Mouse (Mus musculus) CD4-positive, CD25-positive, alpha-beta regulatory T cell, adult 2 months (primary cell): ENCODE data around the gene Atf3.
A peak's percentile ranks its signal among the peaks of the same experiment; 100 is the strongest.

Experiments
- DNase-seq: peaks from one replicate; pipeline ENCODE4 v3.0.0-alpha.2; 2012; ENCODE audit warnings: low read depth, low spot score

Gene Atf3

DNA sequence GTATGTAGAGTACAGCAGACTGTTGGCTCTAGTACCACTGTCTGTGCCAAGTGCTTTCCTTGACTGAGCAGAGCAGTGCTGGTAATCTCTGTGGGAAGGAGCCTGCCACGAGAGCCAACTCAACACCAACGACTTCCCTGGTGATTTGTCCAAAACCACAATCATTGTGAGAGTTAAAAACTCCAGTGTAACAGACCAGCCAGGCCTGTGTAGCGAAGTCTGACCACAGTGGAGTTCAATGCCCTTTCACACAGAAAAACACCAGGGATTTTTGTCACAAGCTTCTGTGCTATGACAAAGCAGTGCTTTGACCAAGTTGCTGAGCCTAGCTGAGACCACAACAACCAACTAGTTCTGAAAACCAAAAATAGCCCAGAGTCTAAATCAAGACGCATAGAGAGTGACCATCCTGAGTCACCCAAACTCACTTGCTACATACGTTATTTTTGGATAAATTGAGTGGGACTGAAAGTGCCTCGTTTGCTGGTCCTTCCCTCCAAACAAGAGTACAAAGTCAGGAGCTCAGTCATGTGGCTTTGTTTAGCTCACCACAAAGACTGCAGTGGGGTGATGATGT, 12.6 kb upstream of the Atf3 start:
- no peak for DNase-seq

DNA sequence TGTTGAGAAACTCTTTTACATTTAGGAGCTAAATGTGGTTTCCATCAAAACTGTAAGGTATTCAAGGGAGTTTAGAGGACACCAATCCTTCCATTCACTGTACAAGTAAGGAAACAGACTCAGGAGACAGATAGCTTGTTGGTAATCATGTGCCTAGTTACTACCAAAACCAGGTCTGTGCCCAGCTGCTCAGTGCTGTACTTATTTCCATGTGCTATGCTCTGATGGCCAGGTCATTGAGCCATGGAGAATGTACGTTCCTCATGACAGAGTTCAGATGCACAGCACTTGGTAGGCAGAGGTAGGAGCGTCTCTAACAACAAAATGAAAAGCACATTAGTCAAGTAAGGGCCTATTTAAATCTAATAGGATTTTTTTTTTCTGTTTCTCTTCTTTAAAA, 8.7 kb upstream of the Atf3 start:
- DNase-seq: no peak

DNA sequence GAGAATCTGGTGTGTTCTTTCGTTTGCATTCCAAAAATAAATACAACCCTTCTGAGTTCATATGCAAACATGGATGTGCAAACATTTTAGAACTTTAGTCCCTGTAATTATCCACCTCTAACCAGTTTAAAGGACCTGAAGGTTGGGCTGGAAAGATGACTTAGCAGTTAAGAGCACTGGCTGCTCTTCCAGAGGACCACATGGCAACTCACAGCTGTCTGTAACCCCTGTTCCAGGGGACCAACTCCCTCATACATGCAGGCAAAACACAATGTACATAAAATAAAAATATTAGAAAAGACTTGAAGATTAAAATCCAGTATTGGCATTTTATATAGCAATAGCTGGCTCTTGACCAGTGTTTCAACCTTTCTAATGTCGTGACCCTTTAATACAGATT, 7.9 kb upstream of the Atf3 start:
- DNase-seq: no peak

- peak; percentile 85 for DNase-seq
Measured at GRCm38 (mm10) chr1:191224981-191225703, 7.3 kb upstream of the Atf3 start.

DNA sequence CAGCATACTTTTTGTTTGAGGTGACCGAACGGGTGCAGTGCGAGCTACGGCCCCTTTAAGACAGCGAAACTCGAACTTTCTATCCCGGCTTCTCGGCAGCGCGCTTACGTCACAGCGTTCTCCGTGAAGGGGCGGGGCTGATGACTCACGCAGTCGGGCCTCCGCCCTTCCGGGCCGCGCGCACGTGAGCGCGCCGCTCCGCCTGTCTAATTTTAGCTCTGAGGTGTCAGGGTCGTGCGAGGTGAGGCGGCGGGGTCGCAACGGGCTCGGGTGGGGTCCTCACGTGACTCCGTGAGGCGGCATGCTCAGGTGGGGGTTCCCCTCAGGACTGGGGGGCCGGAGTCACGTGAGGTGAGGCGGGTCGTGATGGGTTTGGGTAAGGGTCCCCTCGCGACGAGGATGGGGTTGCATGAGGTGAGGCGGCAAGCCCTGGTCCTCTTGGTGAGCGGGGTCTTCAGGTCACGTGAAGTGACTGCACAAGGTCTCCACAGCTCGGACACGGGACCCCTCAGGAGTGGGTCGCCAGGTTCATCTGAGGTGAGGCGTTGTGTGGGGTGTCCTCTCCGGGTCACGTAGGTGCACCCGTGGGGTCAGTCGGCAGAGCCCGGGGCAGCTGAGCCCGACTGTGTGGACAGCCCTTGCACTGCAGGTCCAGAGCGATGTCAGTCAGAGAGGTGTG, 6.6 kb upstream of the Atf3 start:
- peak; percentile 98 for DNase-seq

DNA sequence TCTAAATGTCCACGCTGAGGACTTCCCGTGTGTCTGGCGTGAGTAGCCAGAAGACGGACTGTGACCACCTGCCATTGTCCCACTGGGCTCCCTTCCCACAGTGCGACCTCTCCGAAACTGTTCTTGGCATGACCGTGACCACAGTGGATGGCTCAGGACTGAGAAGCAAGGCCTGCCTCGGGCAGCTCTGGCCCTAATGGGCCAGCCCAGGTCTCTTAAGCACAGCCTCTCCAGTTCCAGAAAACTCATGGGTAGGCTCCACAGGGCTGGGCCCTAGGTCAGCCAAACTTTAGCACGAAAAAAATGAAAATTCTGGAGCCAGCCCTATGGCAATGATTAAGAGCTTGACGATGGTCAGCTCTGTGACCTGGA, 6.1 kb upstream of the Atf3 start:
- no peak for DNase-seq

GRCm38 (mm10) chr1:191222031-191222430, 4.2 kb upstream of the Atf3 start:
- no peak for DNase-seq

GRCm38 (mm10) chr1:191220588-191220987, 2.7 kb upstream of the Atf3 start:
- DNase-seq: no peak

GRCm38 (mm10) chr1:191219748-191220147, 1.9 kb upstream of the Atf3 start:
- DNase-seq: no peak

DNA sequence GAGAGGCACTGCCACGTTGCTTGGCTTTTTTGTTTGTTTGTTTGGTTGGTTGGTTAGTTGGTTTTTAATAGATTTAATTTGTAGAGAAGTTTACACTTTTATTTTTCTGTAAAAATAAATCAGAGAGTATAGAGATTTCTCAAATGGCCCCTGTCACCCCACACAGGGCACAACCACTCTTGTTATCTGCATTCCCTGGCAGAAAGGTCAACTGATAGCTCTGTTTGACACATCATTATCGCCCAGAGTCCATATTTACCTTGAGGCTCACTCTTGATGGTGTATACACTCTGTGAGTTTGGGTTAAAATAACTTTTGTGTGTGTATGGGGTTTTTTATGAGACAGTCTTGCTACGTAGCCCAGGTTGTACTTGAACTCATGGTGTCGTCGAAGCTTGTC, 744 bp upstream of the Atf3 start:
- no peak for DNase-seq

DNA sequence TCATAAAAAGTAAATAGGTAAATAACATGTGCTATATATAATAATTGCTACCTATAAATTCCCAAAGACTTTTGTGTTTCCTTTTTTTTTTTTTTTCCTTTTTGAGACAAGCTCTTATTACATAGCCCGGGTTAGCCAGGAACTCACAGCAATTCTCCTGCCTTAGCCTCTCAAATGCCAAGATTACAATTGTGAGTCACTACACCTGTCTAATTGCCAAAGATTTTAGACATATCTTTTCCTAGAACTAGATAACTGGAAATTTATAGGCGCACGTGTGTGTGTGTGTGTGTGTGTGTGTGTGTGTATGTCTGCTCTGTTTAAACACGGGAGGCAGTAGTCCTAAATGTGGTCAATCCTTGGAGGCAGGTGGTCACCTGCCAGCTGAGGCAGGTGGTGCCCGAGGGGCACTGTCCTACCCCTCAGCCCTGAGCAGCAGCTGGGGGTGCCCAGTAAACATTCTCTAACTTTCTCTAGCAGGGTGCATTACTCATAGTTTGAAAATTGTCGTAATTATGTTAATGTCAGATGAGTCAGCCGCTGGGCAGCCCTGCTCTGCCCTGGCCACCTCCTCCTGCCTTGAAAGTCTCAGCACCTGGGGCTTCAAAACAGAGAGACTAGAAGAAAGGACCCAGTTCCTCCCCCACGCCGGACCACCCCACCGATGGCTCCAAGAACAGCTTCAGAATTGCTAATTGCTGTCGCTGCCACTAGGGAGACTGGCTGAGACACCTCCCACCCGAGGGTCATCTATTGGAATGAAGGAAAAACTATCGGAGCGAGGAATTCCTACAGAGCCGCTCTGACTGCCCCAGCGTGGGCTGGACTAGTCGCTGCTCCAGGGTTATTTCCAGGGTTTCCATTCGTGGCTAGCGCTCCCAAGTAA, 1.8 kb downstream of the Atf3 start:
- no peak for DNase-seq

DNA sequence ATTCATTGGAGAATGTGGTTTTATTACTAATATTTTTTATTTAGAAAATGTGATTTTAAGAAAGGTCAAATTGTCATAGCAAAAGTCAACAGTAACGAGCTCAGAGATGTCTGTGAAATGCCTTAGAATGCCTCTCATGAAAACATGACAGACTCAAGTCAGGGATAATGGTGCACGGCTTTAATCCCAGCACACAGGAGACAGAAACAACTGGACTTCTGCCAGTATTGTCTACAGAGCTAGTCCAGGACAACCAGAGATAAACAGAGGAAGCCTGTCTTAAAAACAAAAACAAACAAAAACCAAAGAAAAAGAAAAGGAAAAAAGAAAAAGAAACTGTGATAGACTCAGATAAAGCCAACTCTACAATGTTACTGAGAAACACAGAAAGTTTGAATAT, 6.7 kb downstream of the Atf3 start:
- DNase-seq: no peak

DNA sequence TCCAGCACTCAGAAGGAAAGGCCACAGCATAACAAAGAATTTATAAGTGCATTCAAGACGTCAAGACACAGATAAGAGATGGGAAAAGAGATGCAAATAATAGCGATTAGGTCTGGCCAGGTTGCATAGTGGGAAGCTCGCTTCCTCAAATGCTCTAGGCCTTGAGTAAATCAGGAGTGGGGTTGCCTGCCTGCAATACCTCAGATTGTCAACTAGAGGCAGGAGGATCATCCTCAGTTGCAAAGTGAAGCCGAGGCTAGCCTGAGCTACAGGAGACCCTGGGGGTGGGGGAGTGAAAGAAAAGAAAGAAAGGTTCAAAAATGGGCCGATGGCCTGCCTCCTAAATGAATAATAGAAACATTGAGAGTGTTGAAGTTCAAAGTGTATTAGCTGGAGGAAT, 12.0 kb downstream of the Atf3 start:
- no peak for DNase-seq

GRCm38 (mm10) chr1:191204876-191205275, 13.0 kb downstream of the Atf3 start:
- no peak for DNase-seq

GRCm38 (mm10) chr1:191203496-191203895, 14.3 kb downstream of the Atf3 start:
- DNase-seq: no peak

DNA sequence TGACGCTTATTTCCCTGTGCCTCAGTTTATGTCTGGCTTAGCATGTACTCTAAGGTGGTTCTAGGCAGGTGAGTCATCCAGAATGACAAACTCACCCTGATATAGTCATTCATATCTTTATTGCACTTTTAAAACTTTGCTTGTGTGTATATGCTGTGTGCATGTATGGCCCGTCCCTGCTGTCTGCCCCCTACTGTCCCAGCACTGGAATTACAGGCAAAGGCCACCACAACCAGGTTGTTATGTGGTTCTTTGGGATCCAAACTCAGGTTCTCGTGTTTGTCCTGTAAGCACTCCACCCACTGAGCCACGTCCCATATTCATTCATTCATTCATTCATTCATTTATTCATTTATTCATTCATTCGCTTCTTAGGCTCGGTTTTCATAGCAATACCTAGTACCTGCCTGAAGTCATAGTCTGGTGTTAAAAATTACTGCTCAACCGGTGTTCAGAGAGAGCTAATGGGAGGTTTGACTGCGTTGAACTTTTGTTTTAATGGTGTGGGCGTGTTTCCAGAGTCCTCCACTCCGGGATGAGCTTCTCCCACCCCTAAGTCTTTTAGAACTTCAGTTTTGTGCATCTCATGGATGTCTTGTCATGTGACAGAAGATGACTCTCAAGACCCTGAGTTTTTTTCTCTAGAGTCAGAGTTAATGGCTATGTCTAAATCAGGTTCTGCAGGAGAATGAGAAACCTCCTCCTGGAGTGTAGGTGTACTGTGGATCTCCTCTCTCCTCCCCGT, 15.5 kb downstream of the Atf3 start:
- DNase-seq: peak; percentile 30

GRCm38 (mm10) chr1:191200816-191201602, 16.8 kb downstream of the Atf3 start:
- no peak for DNase-seq

- DNase-seq: no peak
Measured at GRCm38 (mm10) chr1:191197916-191198315, 19.9 kb downstream of the Atf3 start.

- no peak for DNase-seq
Measured at GRCm38 (mm10) chr1:191196016-191196415, 21.8 kb downstream of the Atf3 start.

DNA sequence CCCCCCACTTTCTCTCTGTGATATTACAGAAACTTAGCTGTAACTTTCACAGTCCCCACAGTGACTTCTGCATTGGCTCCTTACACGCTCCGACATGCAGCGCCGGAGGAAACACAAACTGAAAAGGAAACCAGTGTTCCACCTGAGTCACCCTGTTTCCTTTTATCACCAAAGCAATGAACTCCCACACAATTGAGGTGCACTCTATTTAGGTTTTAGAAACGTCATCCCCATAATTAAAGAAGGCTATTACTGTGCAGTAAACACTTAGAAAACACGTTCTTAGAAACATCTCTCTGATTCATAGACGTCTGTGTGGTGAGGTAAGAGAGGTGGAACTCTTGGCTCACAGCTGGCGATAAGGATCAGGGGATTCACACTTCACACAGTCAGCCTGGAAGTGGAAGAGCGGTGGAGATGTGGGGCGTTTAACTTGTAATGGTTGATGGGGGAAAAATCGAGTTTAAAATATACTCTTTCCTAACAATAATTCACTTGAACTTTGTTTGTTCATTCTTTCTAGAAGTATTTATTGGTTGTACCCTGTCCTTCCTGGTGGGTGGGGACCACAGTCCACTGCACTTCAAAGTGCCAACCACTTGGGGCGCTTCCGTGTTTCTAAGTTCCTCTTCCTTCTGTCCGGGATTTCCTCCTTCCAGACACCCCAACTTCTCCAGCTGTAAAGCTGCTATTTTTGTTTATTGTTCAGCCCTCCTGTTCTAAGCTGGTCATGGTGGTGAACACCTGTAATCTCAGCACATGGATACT, 24.0 kb downstream of the Atf3 start:
- peak; percentile 85 for DNase-seq
